Mouse (Mus musculus): ENCODE results near the gene Cage1.

Gene Cage1

DNA sequence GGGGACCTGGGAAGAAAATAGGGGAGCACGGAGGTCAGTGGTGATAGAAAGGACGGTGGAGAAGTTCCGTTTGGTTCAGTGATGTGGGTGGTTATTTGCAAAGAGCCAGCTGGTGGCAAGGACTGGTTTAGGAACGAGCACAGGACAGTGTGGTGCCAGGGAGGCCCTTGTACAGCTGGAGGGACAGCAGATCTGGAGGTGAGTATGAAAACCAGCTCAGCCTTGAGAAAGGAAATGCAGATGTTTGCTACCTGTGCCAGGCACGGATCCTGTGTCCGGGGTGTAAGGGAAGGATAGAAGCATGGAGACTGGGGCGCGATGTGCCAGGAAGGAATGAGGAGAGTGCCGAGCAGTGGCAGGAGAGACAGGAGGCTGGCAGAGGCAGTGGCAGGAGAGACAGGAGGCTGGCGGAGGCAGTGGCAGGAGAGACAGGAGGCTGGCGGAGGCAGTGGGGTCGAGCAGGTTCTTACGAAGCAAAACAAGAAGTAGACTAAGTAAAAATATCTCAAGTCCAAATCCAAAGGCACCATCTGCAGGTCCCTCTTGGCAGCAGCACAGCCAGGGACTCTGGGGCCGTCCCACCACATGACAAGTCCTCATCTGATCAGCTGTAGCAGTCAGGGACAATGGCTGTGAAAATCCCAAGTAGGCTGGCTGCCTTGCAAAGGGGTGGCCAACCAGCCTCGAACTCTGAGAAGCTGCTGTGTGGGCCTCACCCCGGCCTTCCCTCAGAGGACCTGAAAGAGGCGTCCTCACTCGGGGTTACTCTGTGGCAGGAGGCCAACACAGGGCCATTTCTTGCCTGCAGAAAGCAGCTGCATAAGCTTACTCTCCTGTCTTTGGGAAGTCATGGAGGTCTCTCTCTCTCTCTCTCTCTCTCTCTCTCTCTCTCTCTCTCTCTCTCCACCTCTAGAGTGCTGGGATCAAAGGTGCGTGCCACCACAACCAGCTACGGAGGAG, 72.5 kb downstream of the Cage1 start:
- no peak for DNase-seq

DNA sequence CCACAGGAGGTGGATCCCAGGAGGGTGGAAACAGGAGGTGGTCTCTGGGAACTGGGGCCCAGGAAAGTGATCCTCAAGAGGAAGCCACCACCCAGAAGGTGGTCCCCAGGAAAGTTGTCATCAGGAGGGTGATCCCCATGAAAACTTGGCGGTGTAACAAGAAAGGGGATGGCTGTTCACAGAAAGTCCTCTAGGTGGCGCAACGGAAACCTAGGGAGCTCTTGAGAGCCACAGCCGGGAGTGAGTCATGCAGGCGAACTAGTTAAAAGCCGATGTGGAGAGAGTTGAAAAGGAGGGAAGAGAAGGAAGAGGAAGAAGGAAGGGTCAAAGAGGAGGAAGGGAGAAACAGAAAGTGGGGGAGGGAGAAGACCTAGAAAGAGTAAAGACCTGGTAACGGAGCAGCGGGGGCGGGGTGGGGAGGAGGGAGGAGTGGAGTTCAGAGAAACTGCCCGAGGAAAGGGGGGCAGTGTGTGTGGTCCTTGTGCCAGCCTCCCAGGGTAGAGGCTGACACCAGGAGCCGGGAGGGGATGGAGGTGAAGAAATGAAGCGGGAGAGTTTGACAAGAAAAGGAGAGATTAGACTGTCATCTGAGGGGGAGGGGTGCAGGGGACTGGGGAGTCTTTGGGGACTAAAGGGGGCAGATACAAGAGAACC, 73.4 kb downstream of the Cage1 start:
- DNase-seq: peak; percentile 61

DNA sequence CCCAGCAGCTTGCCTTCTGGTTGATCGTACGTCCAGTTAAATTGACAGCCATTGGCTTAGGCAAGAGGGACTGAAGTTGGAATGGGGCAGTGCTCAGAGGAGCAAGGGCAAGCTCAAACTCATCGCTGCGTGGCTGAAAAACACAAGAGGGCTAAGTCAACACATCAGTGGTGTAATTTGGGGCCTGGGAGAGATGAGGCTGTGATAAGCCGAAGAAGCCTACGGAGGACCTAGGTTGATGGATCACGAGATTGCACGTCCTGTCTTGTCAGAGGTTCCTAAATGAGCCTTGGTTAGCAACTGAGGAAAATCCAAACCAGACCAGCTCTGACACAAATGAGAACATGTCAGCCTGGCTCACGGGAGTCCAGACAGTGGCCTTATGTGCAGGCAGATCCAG, 74.3 kb downstream of the Cage1 start:
- DNase-seq: no peak

DNA sequence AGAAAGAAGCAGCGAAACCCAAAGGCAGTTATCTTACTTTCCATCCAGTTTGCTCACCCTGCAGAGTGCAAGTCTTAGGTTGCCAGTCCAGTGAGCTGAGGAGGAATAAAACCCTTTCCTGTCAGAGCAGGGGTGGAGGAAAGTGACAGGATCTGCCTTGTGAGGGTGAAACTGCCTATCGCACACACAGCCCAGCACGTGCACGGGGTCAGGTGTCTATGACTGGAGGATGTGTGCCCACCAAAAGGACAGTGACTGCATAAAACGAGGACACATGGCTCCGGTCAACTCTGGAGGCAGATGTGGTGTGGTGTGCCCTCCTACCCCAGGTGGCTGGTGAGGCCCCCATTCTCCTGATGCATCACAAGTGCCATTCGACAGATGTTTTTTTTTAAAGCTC, 76.9 kb downstream of the Cage1 start:
- no peak for DNase-seq

DNA sequence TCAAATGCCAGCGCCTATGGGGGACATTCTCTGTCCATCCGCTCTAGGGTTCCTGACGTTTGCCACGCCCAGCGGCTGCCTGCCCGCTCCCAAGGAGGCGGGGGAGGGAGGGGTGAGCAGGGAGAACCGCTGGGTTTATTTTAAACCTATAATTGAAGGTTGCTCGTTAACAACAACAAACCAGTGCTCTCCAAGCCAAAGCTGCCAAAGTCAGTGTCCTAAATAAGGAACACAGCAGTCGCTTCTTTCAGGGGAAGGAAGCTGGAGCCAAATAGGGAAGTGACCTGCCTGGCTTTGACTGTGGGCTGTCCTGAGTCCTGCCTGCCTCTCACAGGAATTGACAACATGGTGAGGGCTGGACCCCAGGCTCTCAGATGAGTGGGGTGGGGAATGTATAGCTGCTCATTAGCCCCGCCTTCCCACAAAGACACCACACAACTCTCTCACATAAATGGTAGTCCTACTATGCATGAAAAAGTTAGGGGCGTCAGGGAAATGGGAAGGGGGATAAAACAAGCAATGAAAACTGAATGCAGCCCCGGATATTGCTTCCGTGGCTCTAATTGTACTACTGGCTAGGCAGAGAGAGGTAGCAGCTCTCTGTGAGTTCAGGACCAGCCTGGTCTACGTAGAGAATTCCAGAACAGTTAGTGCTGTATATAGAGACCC, 77.5 kb downstream of the Cage1 start:
- DNase-seq: no peak

DNA sequence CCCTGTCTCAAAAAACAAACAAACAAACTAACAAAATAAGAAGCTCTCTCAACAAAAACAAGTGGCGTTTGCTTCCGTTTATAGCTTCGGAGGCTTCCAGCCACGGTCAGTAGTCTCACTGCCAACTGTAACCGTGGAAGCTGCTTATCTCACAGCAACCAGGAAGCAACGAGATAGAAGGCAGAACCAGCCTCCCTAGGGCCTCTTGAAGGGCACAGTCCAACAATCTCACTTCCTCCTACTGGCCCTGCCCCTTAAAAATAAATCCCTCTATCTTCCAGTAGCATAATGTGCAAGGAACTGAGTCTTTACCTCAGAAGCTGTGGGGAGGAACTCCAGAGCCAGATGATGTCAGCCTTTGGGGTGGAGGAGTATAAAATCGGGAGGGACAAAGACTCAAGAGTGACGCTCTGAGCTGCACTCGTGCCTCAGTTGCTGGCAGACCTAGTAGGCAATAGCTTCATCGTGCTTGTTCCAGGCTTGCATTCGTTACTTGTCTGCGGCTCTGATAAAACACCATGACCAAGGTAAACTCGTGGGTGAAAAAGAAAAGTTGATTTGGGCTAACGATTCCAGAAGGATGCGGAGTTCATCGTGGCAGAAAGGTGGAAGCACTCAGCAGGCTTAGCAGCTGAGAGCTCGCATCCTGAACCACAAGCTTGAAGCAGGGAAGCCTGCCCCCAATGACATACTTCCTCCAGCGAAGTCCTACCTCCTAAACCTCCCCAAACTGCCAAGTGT, 78.2 kb downstream of the Cage1 start:
- no peak for DNase-seq
